Mouse (Mus musculus) MEL (cell line): ENCODE results near the gene Eif4b. TPM values are rescaled to one million over a fixed set of nuclear protein-coding genes. Genes with fewer than 3 reads are reported as not detected.
A peak's percentile ranks its signal among the peaks of the same experiment; 100 is the strongest.

Source experiments
- DNase-seq: peaks from one replicate; pipeline ENCODE4 v3.0.0; 2011; ENCODE audit warnings: low read depth, low spot score
- H3K27ac ChIP-seq: 2 replicates; pipeline ENCODE4 v1.5.1; 2012; ENCODE audit warnings: low read depth, mild to moderate bottlenecking, control low read depth, low read length, moderate library complexity; ENCODE audit not compliant: control insufficient read depth
- H3K27me3 ChIP-seq, 2 experiments: fragments of 150-350 bp in 1 of 2; sonication (generic) in 1 of 2; 2 replicates each; pipeline ENCODE4 v1.6.1; 2012; ENCODE audit warnings: low read length in 2 of 2, mild to moderate bottlenecking in 2 of 2, improper control_type of control experiment in 1 of 2, moderate library complexity in 1 of 2; ENCODE audit not compliant: insufficient read depth in 2 of 2, control insufficient read depth in 1 of 2
- H3K36me3 ChIP-seq, 2 experiments: 2 replicates each; pipeline ENCODE4 v1.6.1; 2012 to 2014; ENCODE audit warnings: low read length in 2 of 2, improper control_type of control experiment in 1 of 2, inconsistent platforms in 1 of 2, mild to moderate bottlenecking in 1 of 2; ENCODE audit not compliant: insufficient read depth in 2 of 2, control insufficient read depth in 1 of 2
- H3K4me1 ChIP-seq, 2 experiments: fragments of 150-350 bp in 1 of 2; sonication (generic) in 1 of 2; 2 replicates each; pipeline ENCODE4 v1.6.1; 2012; ENCODE audit warnings: low read length in 2 of 2, improper control_type of control experiment in 1 of 2, mild to moderate bottlenecking in 1 of 2; ENCODE audit not compliant: insufficient read depth in 2 of 2, control insufficient read depth in 1 of 2
- H3K4me3 ChIP-seq, 2 experiments: fragments of 150-350 bp in 1 of 2; sonication (generic) in 1 of 2; 2 replicates each; pipeline ENCODE4 v1.5.1; 2012; ENCODE audit warnings: low read depth in 2 of 2, low read length in 2 of 2, mild to moderate bottlenecking in 2 of 2, moderate library complexity in 2 of 2, control low read depth in 1 of 2, improper control_type of control experiment in 1 of 2; ENCODE audit not compliant: control insufficient read depth in 1 of 2, insufficient read depth in 1 of 2
- H3K79me2 ChIP-seq: 2 replicates; pipeline ENCODE4 v1.6.1; 2012; ENCODE audit warnings: mild to moderate bottlenecking, low read length, moderate library complexity; ENCODE audit not compliant: control insufficient read depth, poor library complexity, insufficient read depth
- H3K9ac ChIP-seq: 2 replicates; pipeline ENCODE4 v1.6.1; 2012; ENCODE audit warnings: low read depth, mild to moderate bottlenecking, control low read depth, low read length, moderate library complexity; ENCODE audit not compliant: control insufficient read depth, poor library complexity, severe bottlenecking
- H3K9me3 ChIP-seq: fragments of 150-350 bp; sonication (generic); replicated peaks from 2 replicates; pipeline ENCODE4 v1.6.1; 2012; ENCODE audit warnings: mild to moderate bottlenecking, low read length, improper control_type of control experiment, moderate library complexity; ENCODE audit not compliant: insufficient read depth
- CTCF ChIP-seq, 3 experiments: IDR thresholded peaks in 2 of 3; conservative IDR thresholded peaks in 1 of 3; 2 replicates each; pipeline ENCODE4 v1.5.1; 2011 to 2012; ENCODE audit warnings: low read length in 3 of 3, low read depth in 2 of 3, mild to moderate bottlenecking in 2 of 3, improper control_type of control experiment in 1 of 3, inconsistent platforms in 1 of 3, mixed read lengths in 1 of 3, moderate library complexity in 1 of 3; ENCODE audit not compliant: control insufficient read depth in 1 of 3, insufficient read depth in 1 of 3, poor library complexity in 1 of 3, severe bottlenecking in 1 of 3
- ELF1 ChIP-seq: IDR thresholded peaks from 2 replicates; pipeline ENCODE4 v1.6.1; 2014; ENCODE audit warnings: low read depth, mild to moderate bottlenecking, inconsistent platforms, low read length, improper control_type of control experiment, moderate library complexity
- HCFC1 ChIP-seq: IDR thresholded peaks from 2 replicates; pipeline ENCODE4 v1.6.1; 2012; ENCODE audit warnings: low read depth, mild to moderate bottlenecking, inconsistent platforms, low read length, improper control_type of control experiment, moderate library complexity
- MXI1 ChIP-seq: IDR thresholded peaks from 2 replicates; pipeline ENCODE4 v1.6.1; 2011; ENCODE audit warnings: mild to moderate bottlenecking, low read depth, low read length, improper control_type of control experiment
- RAD21 ChIP-seq: IDR thresholded peaks from 2 replicates; pipeline ENCODE4 v1.6.1; 2011; ENCODE audit warnings: mild to moderate bottlenecking, low read depth, low read length, improper control_type of control experiment
- RCOR1 ChIP-seq: IDR thresholded peaks from 2 replicates; pipeline ENCODE4 v1.6.1; 2012; ENCODE audit warnings: low read depth, mild to moderate bottlenecking, inconsistent platforms, low read length, improper control_type of control experiment
- SIN3A ChIP-seq: IDR thresholded peaks from 2 replicates; pipeline ENCODE4 v1.6.1; 2012; ENCODE audit warnings: low read length, improper control_type of control experiment, inconsistent platforms
- SMC3 ChIP-seq: IDR thresholded peaks from 2 replicates; pipeline ENCODE4 v1.6.1; 2011; ENCODE audit warnings: low read depth, low read length, improper control_type of control experiment
- TBP ChIP-seq: IDR thresholded peaks from 2 replicates; pipeline ENCODE4 v1.8.0; 2011; ENCODE audit warnings: low read depth, low read length, improper control_type of control experiment
- TCF12 ChIP-seq: IDR thresholded peaks from 2 replicates; pipeline ENCODE4 v1.6.1; 2014; ENCODE audit warnings: low read depth, mild to moderate bottlenecking, inconsistent platforms, low read length, improper control_type of control experiment, moderate library complexity
- ZC3H11A ChIP-seq: IDR thresholded peaks from 2 replicates; pipeline ENCODE4 v1.6.1; 2012; ENCODE audit warnings: low read depth, mild to moderate bottlenecking, inconsistent platforms, low read length, improper control_type of control experiment
- ZMIZ1 ChIP-seq: IDR thresholded peaks from 2 replicates; pipeline ENCODE4 v1.6.1; 2012; ENCODE audit warnings: low read depth, mild to moderate bottlenecking, inconsistent platforms, low read length, improper control_type of control experiment, moderate library complexity
- ZNF384 ChIP-seq: IDR thresholded peaks from 2 replicates; pipeline ENCODE4 v1.6.1; 2012; ENCODE audit warnings: low read depth, mild to moderate bottlenecking, inconsistent platforms, low read length, improper control_type of control experiment
- polyA plus RNA-seq, 2 experiments: library from polyadenylated mRNA; stranded (reverse) in 1 of 2; unstranded in 1 of 2; fragments of >175 nt in 1 of 2; fragments of >200 nt in 1 of 2; gene quantifications; 2 replicates each; pipeline versions ENCODE4 v1.2.1 to v1.2.4; 2012; ENCODE audit warnings: low replicate concordance in 2 of 2, low read depth in 1 of 2; ENCODE audit not compliant: insufficient read length in 2 of 2, insufficient read depth in 1 of 2, missing spikeins in 1 of 2
- total RNA-seq: library from RNA; depleted of rRNA; stranded (reverse); fragments of 300-350 nt; gene quantifications from 2 replicates; pipeline ENCODE4 v1.2.3, GENCODE M21; 2012

The Eif4b gene
- total and polyA plus RNA-seq, 3 experiments: 464 to 790 (median 561) TPM

GRCm38 (mm10) chr15:102056495-102057174 lies 16.9 kb upstream of the Eif4b start:
- Histone ChIP-seq H3K4me1 (no peaks in the 10 kb centered on the region), H3K27ac (no peak overlapping the region), H3K27me3 (peaks cover 25 to 42% of the 10 kb centered on the region in 2 experiments), H3K36me3 (no peaks in the 10 kb centered on the region), H3K79me2 (no peaks in the 10 kb centered on the region), H3K4me3 (no peak overlapping the region), H3K9ac (no peak overlapping the region), H3K9me3 (no peaks in the 10 kb centered on the region)
- no peak for DNase-seq
- no peak for TF ChIP-seq RCOR1

DNA sequence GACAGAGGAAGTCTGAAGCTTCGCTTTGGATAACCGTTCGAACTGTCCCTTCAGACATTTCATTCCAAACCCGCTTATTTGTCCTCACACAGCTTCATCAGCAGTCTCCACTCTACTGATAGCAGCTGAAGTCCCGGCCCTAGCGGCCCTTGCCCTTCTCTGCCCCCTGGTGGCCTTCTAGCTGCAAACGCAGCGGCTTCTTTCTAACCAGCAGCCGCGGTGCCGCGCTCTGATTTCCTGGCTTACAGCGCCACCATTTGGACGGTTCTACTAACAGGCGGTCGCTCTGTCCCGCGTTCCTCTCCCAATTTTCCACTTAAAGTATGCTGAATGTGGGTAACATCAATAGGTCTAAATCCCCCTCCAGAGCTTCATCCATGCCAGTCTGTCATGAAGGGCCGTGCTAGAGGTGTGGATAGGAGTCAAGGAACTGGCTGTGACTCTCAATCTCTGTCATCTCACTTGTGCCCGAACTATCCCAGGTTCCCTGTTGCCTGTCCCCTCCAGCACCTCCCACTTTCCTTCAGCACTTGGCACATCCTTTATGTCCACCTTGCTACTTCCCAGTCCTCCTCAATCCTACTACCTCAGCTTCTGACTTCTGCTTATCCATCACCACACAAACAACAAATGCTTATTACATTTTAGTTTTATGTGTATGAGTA lies 7.8 kb upstream of the Eif4b start:
- Histone ChIP-seq H3K27me3 (peaks cover 3 to 4% of the 10 kb centered on the region in 2 experiments; a peak in 3 of 4 replicates), H3K9me3 (no peaks in the 10 kb centered on the region), H3K4me1 (peaks cover 0 to 13% of the 10 kb centered on the region in 2 experiments; a peak in 2 of 4 replicates), H3K9ac (peak overlapping the region; percentile 31; the same call in 1 of the 2 replicates), H3K36me3 (peaks cover 0 to 7% of the 10 kb centered on the region in 2 experiments; a peak in 2 of 4 replicates), H3K4me3 (peak overlapping the region in 1 of 2 experiments; percentile 33; a peak in 2 of 4 replicates), H3K27ac (no peak overlapping the region), H3K79me2 (no peaks in the 10 kb centered on the region; the same call in 1 of the 2 replicates)
- peak; percentile 100 for TF ChIP-seq ZC3H11A
- TF ChIP-seq MXI1: peak; percentile 48; the same call in 1 of the 2 replicates
- 0 out of 2 replicates have a peak, but pooled peaks have one; percentile 45 for TF ChIP-seq RCOR1
- TF ChIP-seq SMC3: peak; percentile 100
- TF ChIP-seq ELF1: 0 out of 2 replicates have a peak, but pooled peaks have one; percentile 54
- TF ChIP-seq HCFC1: peak; percentile 50
- TF ChIP-seq ZNF384: no peak
- TF ChIP-seq RAD21: no peak; the same call in none of the 2 replicates
- TF ChIP-seq SIN3A: peak; percentile 80; the same call in 1 of the 2 replicates
- TF ChIP-seq TBP: peak; percentile 72; the same call in 1 of the 2 replicates
- peak in 2 of 3 experiments; percentile 97 to 100; a peak in 5 of 6 replicates for TF ChIP-seq CTCF (IDR thresholded peaks at IDR 0.05 in 2 of 3, conservative IDR thresholded peaks at IDR 0.05 in 1 of 3; ENCODE audit: control insufficient read depth in 1 of 3, insufficient read depth in 1 of 3, low read depth in 2 of 3, low read length in 3 of 3, poor library complexity in 1 of 3, severe bottlenecking in 1 of 3)
- TF ChIP-seq ZMIZ1: no peak
- TF ChIP-seq TCF12: peak; percentile 38; the same call in 1 of the 2 replicates
- peak; percentile 97 for DNase-seq
